Mouse (Mus musculus): ENCODE results near the gene Abcd4. TPM values are rescaled to one million over a fixed set of nuclear protein-coding genes. Genes with fewer than 3 reads are reported as not detected.

Abcd4 gene
- polyA plus RNA-seq, 1 experiment, result 24.8 TPM

- Histone ChIP-seq H3K4me3 (ENCODE audit: insufficient read depth, low read length) (no peak overlapping the region), H3K27ac (ENCODE audit: insufficient read depth, low read length) (no peak overlapping the region), H3K4me1 (ENCODE audit: control insufficient read depth, insufficient read depth, low read length) (no peaks in the 10 kb centered on the region)
- TF ChIP-seq POLR2A (IDR thresholded peaks at IDR 0.05; ENCODE audit: extremely low read depth, insufficient read depth, low read length) (no peak), CTCF (IDR thresholded peaks at IDR 0.05; ENCODE audit: extremely low read depth, insufficient read depth, low read length) (no peak)
Measured at GRCm38 (mm10) chr12:84562558-84562957, 54.7 kb downstream of the Abcd4 start.

GRCm38 (mm10) chr12:84555218-84555617, 62.0 kb downstream of the Abcd4 start:
- H3K4me1 ChIP-seq (ENCODE audit: control insufficient read depth, insufficient read depth, low read length), result no peaks in the 10 kb centered on the region
- H3K27ac ChIP-seq (ENCODE audit: insufficient read depth, low read length), result no peak overlapping the region
- no peak overlapping the region for H3K4me3 ChIP-seq (ENCODE audit: insufficient read depth, low read length)
- TF ChIP-seq CTCF (IDR thresholded peaks at IDR 0.05; ENCODE audit: extremely low read depth, insufficient read depth, low read length) (no peak), POLR2A (IDR thresholded peaks at IDR 0.05; ENCODE audit: extremely low read depth, insufficient read depth, low read length) (no peak)

Other genes starting within 250 kb of the Abcd4 start
- 20.3 and 24.6 TPM in 2 replicates for gene Entpd5, start 208.4 kb downstream of the Abcd4 start, polyA plus RNA-seq (2012; rRNA removed)
- gene Bbof1, start 208.3 kb downstream of the Abcd4 start, polyA plus RNA-seq (2012; rRNA removed), result 7.5 and 7.8 TPM in 2 replicates
- gene Rnf113a2, start 200.2 kb downstream of the Abcd4 start, polyA plus RNA-seq (2012; rRNA removed), result 14.4 and 15.1 TPM in 2 replicates
- 55.8 and 56.9 TPM in 2 replicates for gene Aldh6a1, start 166.4 kb downstream of the Abcd4 start, polyA plus RNA-seq (2012; rRNA removed)
- 31.4 and 41.0 TPM in 2 replicates for gene Lin52, start 166.0 kb downstream of the Abcd4 start, polyA plus RNA-seq (2012; rRNA removed)
- gene Vsx2, start 47.7 kb downstream of the Abcd4 start, polyA plus RNA-seq (2012; rRNA removed), result 0.25 TPM in 2 replicates
- gene Vrtn, start 23.6 kb upstream of the Abcd4 start, polyA plus RNA-seq (2012; rRNA removed), result 0.17 TPM in 1 of 2 replicates, not detected in the other
- 3.2 and 29.8 TPM in 2 replicates for gene Syndig1l, start 81.4 kb upstream of the Abcd4 start, polyA plus RNA-seq (2012; rRNA removed)
- gene Npc2, start 155.7 kb upstream of the Abcd4 start, polyA plus RNA-seq (2012; rRNA removed), result 45.5 and 50.0 TPM in 2 replicates
- 83.0 and 86.3 TPM in 2 replicates for gene Isca2, start 155.8 kb upstream of the Abcd4 start, polyA plus RNA-seq (2012; rRNA removed)

Data from cortical plate, adult 2 months (tissue).